Mouse (Mus musculus): Measurements from ENCODE around the gene Adcy9. TPM values are rescaled to one million over a fixed set of nuclear protein-coding genes. Genes with fewer than 3 reads are reported as not detected.

The Adcy9 gene
- polyA plus RNA-seq, 1 experiment, result 10.4 TPM

DNA sequence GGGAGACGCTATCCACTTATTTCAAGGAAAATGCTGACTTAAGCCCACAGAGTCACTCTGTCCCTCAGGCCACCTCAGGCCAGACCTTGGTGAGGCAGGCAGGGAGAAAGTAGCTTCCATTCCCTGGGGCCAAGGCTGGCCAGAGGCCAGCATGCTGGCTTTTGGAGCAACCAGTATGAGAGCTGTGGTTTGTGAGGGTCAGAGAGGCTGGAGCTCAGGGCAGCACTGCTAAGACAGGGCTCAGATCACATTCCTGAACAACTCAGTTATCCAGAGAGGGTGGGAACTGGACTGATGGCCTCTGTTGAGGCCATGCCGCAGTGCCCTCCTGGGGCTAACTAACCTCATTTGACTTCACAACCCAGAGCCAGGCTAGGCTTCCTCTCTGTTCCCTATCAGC is 15.1 kb upstream of the Adcy9 start:
- TF ChIP-seq CTCF (conservative IDR thresholded peaks at IDR 0.05; ENCODE audit: insufficient read depth, insufficient read length, low read depth, low read length) (no peak), POLR2A (IDR thresholded peaks at IDR 0.05; ENCODE audit: low read depth, low read length) (no peak)
- Histone ChIP-seq H3K27me3 (replicated peaks; ENCODE audit: control insufficient read depth, insufficient read depth, low read length) (no peaks in the 10 kb centered on the region), H3K4me3 (ENCODE audit: insufficient read depth, low read depth, low read length) (no peak overlapping the region), H3K27ac (ENCODE audit: insufficient read depth, low read depth, low read length) (no peak overlapping the region), H3K36me3 (ENCODE audit: control insufficient read depth, insufficient read depth, low read length) (no peaks in the 10 kb centered on the region), H3K4me1 (ENCODE audit: control insufficient read depth, insufficient read depth, low read length) (peaks cover 3% of the 10 kb centered on the region; the same call in 1 of the 2 replicates)
- 73% methylated on average over 2 of the region's 2 CpGs for WGBS
- peak; percentile 45 for DNase-seq

DNA sequence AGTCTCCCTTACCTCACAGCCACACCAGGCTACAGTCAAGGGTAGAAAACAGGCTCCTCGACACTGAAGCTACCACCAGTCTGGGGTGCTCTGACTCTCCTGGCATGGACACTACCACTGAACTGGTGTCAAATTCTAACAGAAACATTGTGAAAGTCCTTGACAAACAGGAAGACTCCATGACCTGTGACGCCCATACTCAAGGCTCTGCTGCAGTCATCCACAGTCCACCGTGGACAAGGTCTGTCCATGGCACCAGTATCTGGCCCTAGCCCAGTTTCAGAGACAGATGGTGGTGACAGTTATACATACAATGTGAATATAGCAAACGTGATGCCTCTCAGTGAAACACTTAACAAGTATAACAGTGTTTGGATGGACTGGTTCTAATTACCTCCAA is 11.5 kb upstream of the Adcy9 start:
- 56% methylated on average over 4 of the region's 4 CpGs for WGBS
- Histone ChIP-seq H3K27ac (ENCODE audit: insufficient read depth, low read depth, low read length) (no peak overlapping the region), H3K36me3 (ENCODE audit: control insufficient read depth, insufficient read depth, low read length) (no peaks in the 10 kb centered on the region), H3K27me3 (replicated peaks; ENCODE audit: control insufficient read depth, insufficient read depth, low read length) (no peaks in the 10 kb centered on the region), H3K4me3 (ENCODE audit: insufficient read depth, low read depth, low read length) (no peak overlapping the region), H3K4me1 (ENCODE audit: control insufficient read depth, insufficient read depth, low read length) (no peaks in the 10 kb centered on the region)
- DNase-seq, result no peak
- TF ChIP-seq CTCF (conservative IDR thresholded peaks at IDR 0.05; ENCODE audit: insufficient read depth, insufficient read length, low read depth, low read length) (no peak), POLR2A (IDR thresholded peaks at IDR 0.05; ENCODE audit: low read depth, low read length) (no peak)

DNA sequence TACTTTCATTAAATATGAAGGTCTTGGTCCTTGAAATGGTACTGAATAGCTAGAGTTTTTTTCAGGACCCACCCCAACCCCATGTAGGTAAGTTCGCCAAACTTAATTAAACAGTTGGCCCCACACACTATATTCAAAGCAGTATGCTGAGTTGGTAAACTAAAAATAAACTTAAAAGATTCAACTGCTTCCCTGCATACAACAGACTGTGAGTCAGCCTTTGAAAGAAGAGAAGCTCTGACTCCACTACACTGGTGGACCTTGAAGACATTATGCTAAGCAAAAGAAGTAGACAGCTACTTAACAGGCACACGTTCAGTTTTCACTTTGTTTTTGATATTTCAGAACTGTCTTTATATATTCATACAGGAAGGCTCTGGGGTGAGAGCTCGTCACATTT is 10.7 kb upstream of the Adcy9 start:
- TF ChIP-seq POLR2A (IDR thresholded peaks at IDR 0.05; ENCODE audit: low read depth, low read length) (no peak), CTCF (conservative IDR thresholded peaks at IDR 0.05; ENCODE audit: insufficient read depth, insufficient read length, low read depth, low read length) (no peak)
- 91% methylated on average over 3 of the region's 3 CpGs for WGBS
- Histone ChIP-seq H3K4me1 (ENCODE audit: control insufficient read depth, insufficient read depth, low read length) (no peaks in the 10 kb centered on the region), H3K4me3 (ENCODE audit: insufficient read depth, low read depth, low read length) (no peak overlapping the region), H3K36me3 (ENCODE audit: control insufficient read depth, insufficient read depth, low read length) (no peaks in the 10 kb centered on the region), H3K27ac (ENCODE audit: insufficient read depth, low read depth, low read length) (no peak overlapping the region), H3K27me3 (replicated peaks; ENCODE audit: control insufficient read depth, insufficient read depth, low read length) (no peaks in the 10 kb centered on the region)
- DNase-seq, result no peak

DNA sequence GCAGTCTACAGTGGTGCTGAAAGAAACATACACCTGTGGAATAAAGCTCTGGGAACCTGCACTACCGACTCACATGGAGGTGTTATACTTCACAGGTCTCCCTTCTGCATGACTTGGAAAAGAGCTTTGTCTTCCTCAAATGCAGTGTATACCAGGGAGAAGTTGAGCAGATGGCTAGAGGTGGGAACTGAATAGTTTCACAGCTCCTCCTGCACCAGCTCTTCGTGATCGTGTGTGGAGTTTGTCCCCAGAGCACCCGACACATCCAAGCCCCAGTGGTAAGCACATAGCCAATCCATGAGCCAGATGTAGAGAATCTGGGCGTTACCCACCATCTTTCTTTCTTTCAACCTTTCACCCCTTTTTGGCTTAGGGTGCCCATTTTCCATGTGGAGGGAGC is 9.9 kb upstream of the Adcy9 start:
- Histone ChIP-seq H3K4me1 (ENCODE audit: control insufficient read depth, insufficient read depth, low read length) (no peaks in the 10 kb centered on the region; the same call in 1 of the 2 replicates), H3K27me3 (replicated peaks; ENCODE audit: control insufficient read depth, insufficient read depth, low read length) (no peaks in the 10 kb centered on the region), H3K36me3 (ENCODE audit: control insufficient read depth, insufficient read depth, low read length) (no peaks in the 10 kb centered on the region), H3K27ac (ENCODE audit: insufficient read depth, low read depth, low read length) (no peak overlapping the region), H3K4me3 (ENCODE audit: insufficient read depth, low read depth, low read length) (no peak overlapping the region)
- 81% methylated on average over 5 of the region's 5 CpGs for WGBS
- no peak for DNase-seq
- no peak for TF ChIP-seq CTCF (conservative IDR thresholded peaks at IDR 0.05; ENCODE audit: insufficient read depth, insufficient read length, low read depth, low read length)
- TF ChIP-seq POLR2A (IDR thresholded peaks at IDR 0.05; ENCODE audit: low read depth, low read length), result no peak

DNA sequence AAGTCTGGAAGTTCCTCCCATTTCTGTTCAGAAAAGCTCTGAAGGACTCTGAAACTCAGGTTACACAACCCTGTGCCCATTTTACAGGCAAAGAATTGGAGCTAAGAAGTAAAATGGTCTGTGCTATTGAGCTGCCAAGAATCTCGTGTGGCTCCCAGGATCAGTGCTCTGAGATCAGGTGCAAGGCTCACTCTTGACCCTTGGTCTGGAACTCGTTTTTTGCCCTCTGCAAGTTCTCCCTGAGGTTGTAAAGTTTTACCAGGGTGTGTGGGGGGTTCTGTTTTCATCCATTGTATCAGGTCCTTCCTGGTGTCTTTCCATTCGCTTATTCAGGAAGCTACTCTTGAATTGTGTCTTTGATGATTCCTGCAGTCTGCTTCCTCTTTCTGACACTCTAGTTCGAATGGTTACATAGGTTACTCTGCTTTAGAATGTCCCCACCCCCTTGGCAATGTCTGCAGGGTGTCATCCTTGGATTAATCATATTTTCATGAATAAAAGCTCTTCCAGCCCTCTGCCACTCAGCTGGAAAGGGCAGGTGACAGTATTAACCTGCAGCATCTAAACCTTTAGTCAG is 5.4 kb upstream of the Adcy9 start:
- H3K27ac ChIP-seq (ENCODE audit: insufficient read depth, low read depth, low read length), result peak overlapping the region; percentile 76; the same call in 1 of the 2 replicates
- no peaks in the 10 kb centered on the region for H3K27me3 ChIP-seq (replicated peaks; ENCODE audit: control insufficient read depth, insufficient read depth, low read length)
- no peaks in the 10 kb centered on the region for H3K36me3 ChIP-seq (ENCODE audit: control insufficient read depth, insufficient read depth, low read length)
- WGBS, result 26% methylated on average over 4 of the region's 4 CpGs
- TF ChIP-seq CTCF (conservative IDR thresholded peaks at IDR 0.05; ENCODE audit: insufficient read depth, insufficient read length, low read depth, low read length) (no peak), POLR2A (IDR thresholded peaks at IDR 0.05; ENCODE audit: low read depth, low read length) (no peak)
- DNase-seq, result peak; percentile 81
- H3K4me1 ChIP-seq (ENCODE audit: control insufficient read depth, insufficient read depth, low read length), result peaks cover 3% of the 10 kb centered on the region; the same call in 1 of the 2 replicates
- no peak overlapping the region for H3K4me3 ChIP-seq (ENCODE audit: insufficient read depth, low read depth, low read length)

DNA sequence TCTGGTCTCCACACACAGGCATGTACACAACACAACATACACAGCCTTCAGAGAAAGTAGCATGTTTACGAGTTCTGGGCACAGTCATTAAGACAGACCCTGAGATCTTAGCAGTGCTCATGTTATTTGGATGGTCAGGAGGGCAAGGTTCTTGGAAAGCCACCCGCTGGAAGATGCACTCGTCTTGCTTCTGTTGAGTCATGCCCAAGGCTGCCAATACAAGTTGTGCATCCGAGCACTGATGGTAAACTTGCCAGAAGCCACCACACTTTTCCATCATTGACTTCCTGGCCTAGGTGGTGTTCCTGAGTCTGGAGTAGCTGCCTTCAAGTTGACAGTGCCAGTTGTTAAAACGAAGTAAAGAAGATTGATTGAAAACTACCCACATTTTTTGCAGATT is 3.3 kb upstream of the Adcy9 start:
- Histone ChIP-seq H3K4me3 (ENCODE audit: insufficient read depth, low read depth, low read length) (no peak overlapping the region), H3K36me3 (ENCODE audit: control insufficient read depth, insufficient read depth, low read length) (no peaks in the 10 kb centered on the region), H3K4me1 (ENCODE audit: control insufficient read depth, insufficient read depth, low read length) (peaks cover 8% of the 10 kb centered on the region; the same call in 1 of the 2 replicates), H3K27me3 (replicated peaks; ENCODE audit: control insufficient read depth, insufficient read depth, low read length) (no peaks in the 10 kb centered on the region), H3K27ac (ENCODE audit: insufficient read depth, low read depth, low read length) (no peak overlapping the region)
- TF ChIP-seq POLR2A (IDR thresholded peaks at IDR 0.05; ENCODE audit: low read depth, low read length) (no peak), CTCF (conservative IDR thresholded peaks at IDR 0.05; ENCODE audit: insufficient read depth, insufficient read length, low read depth, low read length) (no peak)
- DNase-seq, result no peak
- 65% methylated on average over 5 of the region's 5 CpGs for WGBS

DNA sequence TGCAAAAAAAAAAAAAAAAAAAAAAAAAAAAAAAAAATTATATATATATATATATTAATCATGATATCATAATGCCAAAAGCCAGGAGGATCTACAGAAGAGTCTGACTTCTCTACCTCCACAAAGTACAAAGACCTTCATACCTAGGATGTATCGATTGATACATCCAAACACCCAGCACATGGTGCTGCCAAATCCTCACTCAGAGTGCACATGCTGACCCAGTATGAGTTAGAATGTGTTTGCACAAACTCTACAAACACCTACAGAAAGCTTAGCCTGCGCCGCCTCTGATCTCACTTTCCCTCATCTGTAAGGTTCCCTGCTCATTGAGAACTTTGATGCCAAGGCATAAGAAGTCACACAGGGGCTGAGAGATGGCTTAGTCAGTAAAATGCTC is 2.7 kb upstream of the Adcy9 start:
- TF ChIP-seq CTCF (conservative IDR thresholded peaks at IDR 0.05; ENCODE audit: insufficient read depth, insufficient read length, low read depth, low read length) (no peak), POLR2A (IDR thresholded peaks at IDR 0.05; ENCODE audit: low read depth, low read length) (no peak)
- 98% methylated on average over 3 of the region's 3 CpGs for WGBS
- Histone ChIP-seq H3K36me3 (ENCODE audit: control insufficient read depth, insufficient read depth, low read length) (no peaks in the 10 kb centered on the region), H3K27me3 (replicated peaks; ENCODE audit: control insufficient read depth, insufficient read depth, low read length) (no peaks in the 10 kb centered on the region), H3K4me3 (ENCODE audit: insufficient read depth, low read depth, low read length) (no peak overlapping the region), H3K27ac (ENCODE audit: insufficient read depth, low read depth, low read length) (no peak overlapping the region), H3K4me1 (ENCODE audit: control insufficient read depth, insufficient read depth, low read length) (peaks cover 8% of the 10 kb centered on the region; the same call in 1 of the 2 replicates)
- DNase-seq, result no peak

Data from kidney, adult 2 months (tissue).